Mouse (Mus musculus) hindbrain, embryonic 14.5 days (tissue): ENCODE results near the gene Tjp2. TPM values are rescaled to one million over a fixed set of nuclear protein-coding genes. Genes with fewer than 3 reads are reported as not detected.

ENCODE experiments used
- ATAC-seq: fragments of 200-750 bp; cut with Nextera tagmentation; 2 replicates; pipeline ENCODE4 v1.8.0; 2017; ENCODE audit warnings: moderate number of reproducible peaks, mild to moderate bottlenecking, moderate TSS enrichment, moderate library complexity; ENCODE audit not compliant: low FRiP score
- DNase-seq: peaks from one replicate; pipeline ENCODE4 v3.0.0-alpha.2; 2015; ENCODE audit warnings: low spot score
- H3K27ac ChIP-seq: fragments of 300-500 bp; sonication (generic); 2 replicates; pipeline ENCODE4 v1.5.1; 2014; ENCODE audit warnings: mild to moderate bottlenecking, moderate library complexity
- H3K27me3 ChIP-seq: fragments of 300-500 bp; sonication (generic); 2 replicates; pipeline ENCODE4 v1.6.1; 2014; ENCODE audit warnings: mild to moderate bottlenecking, low read length, mixed read lengths; ENCODE audit not compliant: control insufficient read depth, insufficient read depth
- H3K36me3 ChIP-seq: fragments of 300-500 bp; sonication (generic); replicated peaks from 2 replicates; pipeline ENCODE4 v1.6.1; 2014; ENCODE audit not compliant: control insufficient read depth, insufficient read depth
- H3K4me1 ChIP-seq: fragments of 300-500 bp; sonication (generic); replicated peaks from 2 replicates; pipeline ENCODE4 v1.6.1; 2014; ENCODE audit warnings: antibody characterized with exemption, low read length, mixed read lengths; ENCODE audit not compliant: control insufficient read depth, insufficient read depth
- H3K4me2 ChIP-seq: fragments of 300-500 bp; sonication (generic); replicated peaks from 2 replicates; pipeline ENCODE4 v1.6.1; 2014; ENCODE audit warnings: mild to moderate bottlenecking, moderate library complexity
- H3K4me3 ChIP-seq: fragments of 300-500 bp; sonication (generic); replicated peaks from 2 replicates; pipeline ENCODE4 v1.5.1; 2014; ENCODE audit warnings: mild to moderate bottlenecking, low read length
- H3K9ac ChIP-seq: fragments of 300-500 bp; sonication (generic); 2 replicates; pipeline ENCODE4 v1.6.1; 2014
- H3K9me3 ChIP-seq: fragments of 300-500 bp; sonication (generic); 2 replicates; pipeline ENCODE4 v1.6.1; 2016; ENCODE audit warnings: low read length; ENCODE audit not compliant: control insufficient read depth
- WGBS: fragments of 180-500 bp; shearing (Covaris S2); extraction: QIAGEN DNeasy Blood & Tissue Kit; methylation state at CpG from one replicate; pipeline ENCODE4 v1.1.7; 2014; 5-methylcytosine and 5-hydroxymethylcytosine counted together
- polyA plus RNA-seq: library from polyadenylated mRNA; unstranded; fragments of >200 nt; fragmentation: Nextera tagmentation; extraction: Ambion mirVana; gene quantifications from 2 replicates; pipeline ENCODE4 v1.2.1, GENCODE M21; 2014

Gene Tjp2
- polyA plus RNA-seq, 1 experiment from 2014 or later, result 12.6 TPM

DNA sequence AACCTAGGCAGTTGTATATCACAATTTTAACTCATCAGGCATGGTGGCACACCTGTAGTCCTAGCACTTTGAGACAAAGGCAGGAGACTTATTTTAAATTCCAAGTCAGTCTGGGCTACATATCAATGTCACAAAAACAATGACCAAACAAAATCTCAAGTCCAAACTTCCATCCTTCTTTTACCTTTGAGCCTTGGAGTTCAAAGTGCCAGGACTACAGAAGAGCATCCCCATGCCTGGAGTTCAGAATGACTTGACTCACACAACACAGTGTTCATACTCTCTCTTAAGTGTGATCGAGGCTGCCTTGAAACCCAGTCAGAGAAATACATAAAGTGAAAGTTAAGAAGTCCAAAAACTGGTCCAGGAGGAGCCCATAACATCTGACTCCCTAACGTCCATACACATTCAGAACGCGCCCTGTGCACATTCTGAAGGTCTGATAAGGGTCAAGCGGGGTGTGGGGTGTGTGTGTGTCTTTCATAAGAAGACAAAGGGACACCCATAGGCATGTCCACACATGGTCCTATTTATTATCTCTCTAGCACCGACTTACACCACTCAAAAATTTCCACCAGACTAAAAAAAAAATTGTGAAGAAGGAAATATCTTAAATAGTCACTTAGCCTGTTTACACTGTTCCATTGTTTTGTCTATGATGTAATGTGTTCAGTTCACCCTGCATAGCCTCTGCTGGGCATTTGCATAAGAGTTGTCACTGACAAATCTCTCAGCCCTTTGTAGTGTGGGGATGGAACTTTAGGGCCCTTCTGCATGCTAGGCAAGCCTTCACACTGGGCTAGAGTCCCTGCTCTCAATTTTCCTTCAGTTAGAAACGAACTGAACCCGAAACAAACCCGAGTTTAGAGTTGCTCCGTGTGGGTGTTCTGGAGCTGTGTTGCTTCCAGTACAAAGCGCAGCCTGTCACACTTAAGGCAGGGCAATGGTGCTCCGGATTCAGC, 34.8 kb upstream of the Tjp2 start:
- Histone ChIP-seq H3K9me3 (no peaks in the 10 kb centered on the region), H3K4me1 (no peaks in the 10 kb centered on the region), H3K27me3 (no peaks in the 10 kb centered on the region), H3K9ac (no peak overlapping the region), H3K36me3 (peaks cover 5% of the 10 kb centered on the region; the same call in 1 of the 2 replicates), H3K4me3 (no peak overlapping the region), H3K27ac (no peak overlapping the region), H3K4me2 (no peak overlapping the region)
- ATAC-seq (no peak), DNase-seq (no peak)
- 45% methylated on average over 12 of the region's 12 CpGs for WGBS

DNA sequence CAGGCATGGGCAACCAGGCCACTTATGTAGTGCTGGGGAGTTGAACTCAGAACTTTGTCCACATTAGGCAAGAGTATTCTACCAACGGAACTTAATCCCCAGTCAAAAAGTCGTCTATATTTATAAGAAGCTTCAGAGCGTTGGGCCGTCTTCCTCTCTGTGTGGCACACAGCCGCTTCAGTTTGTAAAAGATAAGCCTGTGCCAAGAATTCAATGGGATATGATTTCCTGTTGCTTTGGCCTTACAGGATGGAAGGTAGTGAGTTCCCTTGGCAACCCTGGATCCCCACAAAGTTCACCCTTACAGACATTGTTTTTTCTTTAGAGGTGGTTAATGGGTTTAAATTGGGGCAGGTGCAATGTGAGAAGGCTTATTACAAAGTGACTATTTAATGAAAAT, 33.5 kb upstream of the Tjp2 start:
- Histone ChIP-seq H3K27ac (no peak overlapping the region), H3K4me2 (no peak overlapping the region), H3K27me3 (no peaks in the 10 kb centered on the region), H3K9me3 (no peaks in the 10 kb centered on the region), H3K36me3 (0 out of 2 replicates have a peak, but pooled peaks cover 5% of the 10 kb centered on the region), H3K9ac (no peak overlapping the region), H3K4me1 (no peaks in the 10 kb centered on the region), H3K4me3 (no peak overlapping the region)
- DNase-seq (no peak), ATAC-seq (no peak)
- WGBS, result 89% methylated on average over 5 of the region's 5 CpGs

DNA sequence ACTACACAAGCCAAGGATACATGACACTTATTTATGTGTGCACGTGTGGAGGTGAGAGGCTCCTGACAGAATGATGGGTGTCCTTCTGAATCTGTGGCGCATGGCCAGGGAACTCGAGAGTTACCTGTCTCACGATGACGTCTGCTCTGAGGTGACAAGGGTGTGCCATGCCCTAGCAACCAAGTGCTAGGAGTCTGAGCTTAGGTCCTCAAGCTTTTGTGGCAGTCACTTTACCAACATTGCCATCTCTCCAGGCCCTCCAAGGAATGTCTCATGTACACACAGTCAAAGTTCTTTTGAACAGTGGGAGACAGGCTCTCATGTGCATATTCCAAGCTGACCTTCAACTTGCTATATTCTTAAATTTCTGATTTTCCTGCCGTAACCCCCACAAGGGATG, 33.1 kb upstream of the Tjp2 start:
- Histone ChIP-seq H3K9me3 (no peaks in the 10 kb centered on the region), H3K4me1 (no peaks in the 10 kb centered on the region), H3K9ac (no peak overlapping the region), H3K36me3 (0 out of 2 replicates have a peak, but pooled peaks cover 4% of the 10 kb centered on the region), H3K4me3 (no peak overlapping the region), H3K27ac (no peak overlapping the region), H3K4me2 (no peak overlapping the region), H3K27me3 (no peaks in the 10 kb centered on the region)
- DNase-seq (no peak), ATAC-seq (no peak)
- WGBS, result 96% methylated on average over 6 of the region's 6 CpGs

DNA sequence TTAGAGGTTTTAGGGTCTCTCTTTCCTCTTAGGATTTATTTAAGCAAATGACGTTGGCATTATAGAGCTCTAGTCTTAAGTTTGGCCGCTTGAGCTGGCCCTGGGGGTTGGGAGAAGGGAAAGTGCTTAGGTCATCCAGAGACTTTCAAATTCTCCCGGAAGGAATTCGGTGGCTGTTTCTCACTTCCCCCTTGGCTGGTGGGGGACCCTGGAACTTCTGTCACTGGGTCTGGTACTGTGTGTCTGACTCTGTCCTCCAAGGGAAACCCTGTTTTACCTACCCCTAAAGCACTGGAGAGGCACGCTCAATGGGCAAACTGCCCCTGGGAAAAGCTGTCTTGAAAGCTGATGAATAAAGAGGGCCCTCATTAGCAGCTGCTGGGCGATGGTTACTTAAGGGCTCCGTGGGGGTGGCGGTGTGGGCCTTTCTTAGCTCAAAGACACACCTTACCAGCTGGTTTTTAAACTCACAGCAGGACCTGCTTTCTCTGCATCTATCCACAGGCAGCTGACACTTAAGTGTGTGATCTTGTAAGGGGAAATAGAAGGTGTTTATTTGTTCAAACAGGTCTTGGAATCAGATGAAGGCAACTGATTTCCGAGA, 28.9 kb upstream of the Tjp2 start:
- no peaks in the 10 kb centered on the region for H3K36me3 ChIP-seq
- H3K27me3 ChIP-seq, result no peaks in the 10 kb centered on the region
- H3K27ac ChIP-seq, result no peak overlapping the region
- WGBS, result 39% methylated on average over 9 of the region's 9 CpGs
- H3K9me3 ChIP-seq, result no peaks in the 10 kb centered on the region
- no peak overlapping the region for H3K4me3 ChIP-seq
- H3K4me2 ChIP-seq, result no peak overlapping the region
- H3K4me1 ChIP-seq, result 0 out of 2 replicates have a peak, but pooled peaks cover 3% of the 10 kb centered on the region
- H3K9ac ChIP-seq, result no peak overlapping the region
- ATAC-seq (no peak), DNase-seq (no peak)

DNA sequence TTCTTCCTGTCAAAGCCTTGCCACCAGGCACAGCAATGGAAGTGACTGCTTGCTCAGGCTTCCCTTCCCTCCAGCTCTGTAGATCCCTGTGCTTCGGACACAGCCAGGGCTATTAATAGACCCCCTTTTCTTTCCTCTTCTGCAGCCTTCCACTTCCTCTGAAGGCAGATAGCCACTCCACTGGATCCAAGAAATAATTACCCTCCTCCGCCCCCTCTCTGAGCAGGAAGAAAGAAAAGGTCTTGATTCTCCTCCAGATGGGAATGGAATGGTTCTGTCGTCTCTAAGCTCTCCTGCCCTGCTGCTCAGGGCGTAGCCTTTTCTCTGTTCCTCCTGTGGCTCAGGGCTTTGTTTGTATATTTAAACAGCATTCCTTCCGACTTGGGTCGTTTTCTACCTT, 27.0 kb upstream of the Tjp2 start:
- no peaks in the 10 kb centered on the region for H3K9me3 ChIP-seq
- no peaks in the 10 kb centered on the region for H3K27me3 ChIP-seq
- no peak overlapping the region for H3K9ac ChIP-seq
- WGBS, result 18% methylated on average over 6 of the region's 6 CpGs
- no peak for DNase-seq
- no peak for ATAC-seq
- H3K27ac ChIP-seq, result no peak overlapping the region
- no peaks in the 10 kb centered on the region for H3K36me3 ChIP-seq
- no peak overlapping the region for H3K4me2 ChIP-seq
- no peak overlapping the region for H3K4me3 ChIP-seq
- 0 out of 2 replicates have a peak, but pooled peaks cover 3% of the 10 kb centered on the region for H3K4me1 ChIP-seq

DNA sequence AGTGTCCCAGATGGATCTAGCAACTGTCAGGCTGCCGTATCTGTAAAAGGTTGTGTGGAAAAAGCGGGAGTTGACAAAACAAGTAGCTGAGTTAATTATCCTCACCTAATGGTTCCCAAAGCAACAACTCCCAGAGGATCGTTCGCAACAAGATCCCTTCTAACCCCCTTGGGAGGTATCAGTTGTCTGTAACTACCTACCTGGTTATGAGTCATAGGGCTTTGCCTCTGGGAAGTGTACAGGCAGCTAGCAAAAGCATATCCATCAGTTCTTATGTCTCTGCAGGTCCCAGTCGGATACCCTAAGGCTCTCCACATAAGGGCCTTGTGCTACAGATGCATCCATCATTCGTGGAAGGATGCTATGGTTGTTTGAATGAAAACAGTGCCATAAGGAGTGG, 18.5 kb upstream of the Tjp2 start:
- H3K36me3 ChIP-seq, result no peaks in the 10 kb centered on the region
- DNase-seq, result no peak
- WGBS, result 89% methylated on average over 6 of the region's 6 CpGs
- H3K9ac ChIP-seq, result no peak overlapping the region
- no peaks in the 10 kb centered on the region for H3K9me3 ChIP-seq
- no peak overlapping the region for H3K4me3 ChIP-seq
- peaks cover 6% of the 10 kb centered on the region; the same call in 1 of the 2 replicates for H3K4me1 ChIP-seq
- no peak overlapping the region for H3K4me2 ChIP-seq
- H3K27ac ChIP-seq, result no peak overlapping the region
- no peaks in the 10 kb centered on the region for H3K27me3 ChIP-seq
- no peak for ATAC-seq

DNA sequence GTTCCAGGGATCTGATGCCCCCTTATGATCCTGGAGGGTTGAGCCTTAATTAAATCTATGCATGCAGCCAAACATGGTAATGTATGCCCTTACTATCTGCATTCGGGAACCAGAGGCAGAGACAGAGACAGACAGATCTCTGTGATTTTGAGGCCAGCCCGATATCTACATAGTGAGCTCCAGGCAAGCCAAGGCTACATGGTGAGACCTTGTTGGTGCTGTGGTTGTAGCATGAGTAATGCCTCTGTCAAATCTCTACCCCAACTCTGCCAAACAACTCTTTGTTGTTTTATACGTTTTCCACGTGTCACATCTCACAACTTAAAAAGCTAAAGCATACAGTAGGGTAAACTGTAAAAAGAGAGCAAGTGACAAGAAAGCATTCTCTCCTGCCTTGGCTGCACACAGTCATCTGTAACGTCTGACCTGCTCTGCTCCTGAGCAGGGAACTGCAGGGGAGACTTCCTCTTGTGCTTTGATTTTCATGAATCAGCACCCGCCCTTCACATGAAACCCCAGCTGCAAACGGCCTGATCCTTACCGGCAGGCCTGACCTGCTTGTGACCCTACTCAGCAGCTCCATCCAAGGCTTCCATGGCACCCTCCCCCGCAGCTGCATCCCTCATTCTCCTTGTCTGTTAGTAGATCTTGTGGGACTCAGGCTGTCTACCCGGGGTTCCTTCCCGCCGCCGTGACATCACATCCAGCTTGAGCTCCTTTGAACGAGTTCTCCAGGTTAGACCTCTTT, 17.1 kb upstream of the Tjp2 start:
- Histone ChIP-seq H3K9me3 (no peaks in the 10 kb centered on the region), H3K4me3 (no peak overlapping the region), H3K36me3 (no peaks in the 10 kb centered on the region), H3K27ac (no peak overlapping the region), H3K4me2 (no peak overlapping the region), H3K4me1 (peaks cover 6% of the 10 kb centered on the region; the same call in 1 of the 2 replicates), H3K9ac (no peak overlapping the region), H3K27me3 (no peaks in the 10 kb centered on the region)
- no peak for DNase-seq
- no peak for ATAC-seq
- 24% methylated on average over 14 of the region's 14 CpGs for WGBS

DNA sequence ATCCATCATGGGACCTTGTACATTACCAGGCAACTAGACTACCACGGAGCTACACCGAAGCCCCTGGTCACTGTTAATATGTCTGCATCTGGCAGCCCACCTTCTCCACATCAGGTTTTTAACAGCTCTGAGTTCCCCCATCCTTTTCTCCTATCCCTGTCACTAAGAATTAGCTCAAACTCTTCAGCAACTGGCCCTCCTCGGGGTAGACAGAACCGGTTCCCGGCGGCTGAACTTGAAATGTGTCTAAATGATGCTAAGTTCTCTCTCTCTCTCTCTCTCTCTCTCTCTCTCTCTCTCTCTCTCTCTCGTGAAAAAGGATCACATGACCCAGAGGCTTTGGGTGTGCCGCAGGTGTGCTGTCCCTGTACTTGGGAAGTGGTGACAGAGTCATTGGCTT, 16.4 kb upstream of the Tjp2 start:
- 77% methylated on average over 8 of the region's 8 CpGs for WGBS
- DNase-seq, result no peak
- H3K9me3 ChIP-seq, result no peaks in the 10 kb centered on the region
- H3K27ac ChIP-seq, result no peak overlapping the region
- peaks cover 6% of the 10 kb centered on the region; the same call in 1 of the 2 replicates for H3K4me1 ChIP-seq
- H3K4me2 ChIP-seq, result no peak overlapping the region
- no peak for ATAC-seq
- no peaks in the 10 kb centered on the region for H3K27me3 ChIP-seq
- H3K4me3 ChIP-seq, result no peak overlapping the region
- H3K36me3 ChIP-seq, result no peaks in the 10 kb centered on the region
- no peak overlapping the region for H3K9ac ChIP-seq

DNA sequence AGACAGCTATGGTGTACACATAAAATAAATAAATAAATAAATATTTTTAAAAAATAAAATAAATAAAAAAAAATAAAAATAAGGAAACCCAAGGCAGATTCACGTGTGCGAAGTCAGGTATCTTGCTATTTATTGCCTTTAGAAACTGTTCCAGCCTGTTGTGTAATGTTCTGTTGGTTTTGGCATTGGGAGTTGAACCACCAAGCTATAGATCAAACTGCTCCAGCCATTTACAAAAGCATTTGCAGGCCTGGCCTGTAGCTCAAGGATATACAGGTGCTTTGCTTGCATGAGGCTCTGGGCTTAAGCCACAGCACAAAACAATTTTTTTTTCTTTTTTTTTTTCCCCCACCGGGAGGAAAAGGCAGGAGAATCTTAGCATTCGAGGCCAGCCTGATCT, 13.2 kb upstream of the Tjp2 start:
- H3K4me2 ChIP-seq, result no peak overlapping the region
- 91% methylated on average over 4 of the region's 4 CpGs for WGBS
- peaks cover 6% of the 10 kb centered on the region; the same call in 1 of the 2 replicates for H3K4me1 ChIP-seq
- no peak overlapping the region for H3K9ac ChIP-seq
- H3K27ac ChIP-seq, result no peak overlapping the region
- no peaks in the 10 kb centered on the region for H3K36me3 ChIP-seq
- no peaks in the 10 kb centered on the region for H3K27me3 ChIP-seq
- no peak for ATAC-seq
- no peak overlapping the region for H3K4me3 ChIP-seq
- H3K9me3 ChIP-seq, result no peaks in the 10 kb centered on the region
- no peak for DNase-seq
